Mouse (Mus musculus) heart, embryonic 15.5 days (tissue): Measurements from ENCODE around the gene Ppil2. TPM values are rescaled to one million over a fixed set of nuclear protein-coding genes. Genes with fewer than 3 reads are reported as not detected.

ENCODE experiments used
- microRNA counts: library from miRNA; unstranded; fragments of <30 nt; microRNA quantifications from one replicate; lab custom pipeline; 2016
- microRNA-seq: library from miRNA; unstranded; fragments of <30 nt; microRNA quantifications from one replicate; pipeline ENCODE4, GENCODE M21; 2016
- polyA plus RNA-seq: library from polyadenylated mRNA; unstranded; fragments of >200 nt; fragmentation: Nextera tagmentation; extraction: Ambion mirVana; gene quantifications from 2 replicates; pipeline ENCODE4 v1.2.1, GENCODE M21; 2015

Ppil2 gene
- polyA plus RNA-seq, 1 experiment from 2014 or later, result 89.8 TPM

MicroRNAs within 50 kb of the gene (microRNA counts, 519-probe panel; counts per million panel counts)
- microRNA mmu-miR-130b (lab: Ali Mortazavi, UCI) (3,463 counts per million, percentile 84 among the panel's probes with 10 or more counts), microRNA mmu-miR-301b (lab: Ali Mortazavi, UCI) (2,540 counts per million, percentile 53 among the panel's probes with 10 or more counts)

Small RNAs within 50 kb of the gene (microRNA-seq; reads per million reads assigned to microRNA genes)
- 3,711 reads per million, percentile 90 among the genes with 10 or more reads in this experiment for gene Mir130b
- 44.1 reads per million, percentile 40 among the genes with 10 or more reads in this experiment for gene Mir301b

Other genes starting within 250 kb of the Ppil2 start
- gene Igll1, start 247.3 kb downstream of the Ppil2 start, polyA plus RNA-seq, result 0.27 TPM in 1 of 2 replicates, not detected in the other
- gene Top3b, start 240.5 kb downstream of the Ppil2 start, polyA plus RNA-seq, result 37.8 and 51.7 TPM in 2 replicates
- 1.1 and 1.4 TPM in 2 replicates for gene Vpreb1, start 240.4 kb downstream of the Ppil2 start, polyA plus RNA-seq
- gene Ppm1f, start 214.8 kb downstream of the Ppil2 start, polyA plus RNA-seq, result 23.4 and 28.8 TPM in 2 replicates
- 119 and 121 TPM in 2 replicates for gene Mapk1, start 127.9 kb downstream of the Ppil2 start, polyA plus RNA-seq
- 9.9 and 12.9 TPM in 2 replicates for gene Ypel1, start 41.6 kb downstream of the Ppil2 start, polyA plus RNA-seq
- 13.2 and 18.4 TPM in 2 replicates for gene 2610318N02Rik, start 13.9 kb upstream of the Ppil2 start, polyA plus RNA-seq
- gene Sdf2l1, start 21.1 kb upstream of the Ppil2 start, polyA plus RNA-seq, result 41.7 and 58.8 TPM in 2 replicates
- 4.5 and 6.6 TPM in 2 replicates for gene Ydjc, start 33.4 kb upstream of the Ppil2 start, polyA plus RNA-seq
- gene Ccdc116, start 36.0 kb upstream of the Ppil2 start, polyA plus RNA-seq, result 0.16 and 0.34 TPM in 2 replicates
- 255 and 264 TPM in 2 replicates for gene Ube2l3, start 91.4 kb upstream of the Ppil2 start, polyA plus RNA-seq
- gene Rimbp3, start 97.3 kb upstream of the Ppil2 start, polyA plus RNA-seq, result 0.13 and 0.30 TPM in 2 replicates
- gene Hic2, start 122.3 kb upstream of the Ppil2 start, polyA plus RNA-seq, result 3.2 and 4.0 TPM in 2 replicates
- gene Tmem191c, start 164.8 kb upstream of the Ppil2 start, polyA plus RNA-seq, result 9.2 and 11.6 TPM in 2 replicates
- 0.35 and 1.9 TPM in 2 replicates for gene Serpind1, start 220.1 kb upstream of the Ppil2 start, polyA plus RNA-seq